Mouse (Mus musculus): ENCODE data around the gene Sesn1. TPM values are rescaled to one million over a fixed set of nuclear protein-coding genes. Genes with fewer than 3 reads are reported as not detected.
"Not testable (repeated sequence)": the region's sequence is repeated elsewhere in the genome, so short reads cannot be mapped to it uniquely, and the experiment has no call there.

The Sesn1 gene
- polyA plus RNA-seq, 1 experiment from 2014 or later: 36.6 TPM

DNA sequence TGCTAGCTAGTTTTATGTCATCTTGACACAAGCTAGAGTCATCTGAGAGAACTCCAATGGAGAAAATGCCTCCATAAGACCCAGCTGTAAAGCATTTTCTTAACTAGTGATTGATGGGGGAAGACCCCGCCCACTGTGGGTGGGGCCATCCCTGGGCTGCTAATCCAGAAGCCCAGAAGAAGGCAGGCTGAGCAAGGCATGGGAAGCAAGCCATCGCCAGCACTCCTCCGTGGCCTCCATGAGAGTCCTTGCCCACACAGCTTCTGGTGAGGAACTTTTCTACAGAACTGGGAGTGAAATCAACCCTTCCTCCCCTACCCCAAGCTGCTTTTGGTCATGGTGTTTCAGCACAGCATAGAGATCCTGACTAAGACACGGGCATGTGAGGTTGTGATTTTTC lies 129.4 kb downstream of the Sesn1 start:
- Histone ChIP-seq H3K27me3 (replicated peaks; ENCODE audit: insufficient read depth, low read length) (no peaks in the 10 kb centered on the region), H3K4me3 (ENCODE audit: low read depth, low read length) (no peak overlapping the region), H3K9ac (replicated peaks; ENCODE audit: low read depth) (no peak overlapping the region), H3K4me2 (replicated peaks; ENCODE audit: low read depth, low read length) (no peak overlapping the region), H3K27ac (ENCODE audit: low read length) (no peak overlapping the region), H3K36me3 (ENCODE audit: insufficient read depth, low read length) (no peaks in the 10 kb centered on the region), H3K9me3 (ENCODE audit: low read length) (no peaks in the 10 kb centered on the region), H3K4me1 (ENCODE audit: insufficient read depth, low read depth, low read length) (peaks cover 16% of the 10 kb centered on the region)
- WGBS: 67% methylated on average over 4 of the region's 4 CpGs
- DNase-seq (ENCODE audit: low spot score): no peak
- TF ChIP-seq EP300 (IDR thresholded peaks at IDR 0.05): no peak
- no peak for TF ChIP-seq CTCF (IDR thresholded peaks at IDR 0.05)
- ATAC-seq: no peak

GRCm38 (mm10) chr10:41952354-41952753 lies 142.6 kb downstream of the Sesn1 start:
- ATAC-seq; H3K36me3 ChIP-seq (ENCODE audit: insufficient read depth, low read length); H3K9me3 ChIP-seq (ENCODE audit: low read length): not testable (repeated sequence)

GRCm38 (mm10) chr10:41952850-41953527 lies 143.3 kb downstream of the Sesn1 start:
- H3K4me3 ChIP-seq (ENCODE audit: low read depth, low read length): no peak overlapping the region
- ATAC-seq (no peak), DNase-seq (ENCODE audit: low spot score) (no peak)
- H3K27ac ChIP-seq (ENCODE audit: low read length): no peak overlapping the region
- H3K36me3 ChIP-seq (ENCODE audit: insufficient read depth, low read length): no peaks in the 10 kb centered on the region
- no peaks in the 10 kb centered on the region for H3K27me3 ChIP-seq (replicated peaks; ENCODE audit: insufficient read depth, low read length)
- H3K4me1 ChIP-seq (ENCODE audit: insufficient read depth, low read depth, low read length): no peaks in the 10 kb centered on the region
- H3K4me2 ChIP-seq (replicated peaks; ENCODE audit: low read depth, low read length): no peak overlapping the region
- TF ChIP-seq EP300 (IDR thresholded peaks at IDR 0.05): no peak
- no peak for TF ChIP-seq CTCF (IDR thresholded peaks at IDR 0.05)
- no peaks in the 10 kb centered on the region for H3K9me3 ChIP-seq (ENCODE audit: low read length)
- H3K9ac ChIP-seq (replicated peaks; ENCODE audit: low read depth): no peak overlapping the region
- WGBS: 89% methylated on average over 14 of the region's 14 CpGs

More at GRCm38 (mm10) chr10:41952354-41952753, 142.6 kb downstream of the Sesn1 start:
- H3K27me3 ChIP-seq (replicated peaks; ENCODE audit: insufficient read depth, low read length); H3K4me1 ChIP-seq (ENCODE audit: insufficient read depth, low read depth, low read length); H3K27ac ChIP-seq (ENCODE audit: low read length); H3K4me3 ChIP-seq (ENCODE audit: low read depth, low read length); DNase-seq (ENCODE audit: low spot score); H3K4me2 ChIP-seq (replicated peaks; ENCODE audit: low read depth, low read length); H3K9ac ChIP-seq (replicated peaks; ENCODE audit: low read depth): not testable (repeated sequence)
- WGBS: 91% methylated on average over 5 of the region's 10 CpGs

- Histone ChIP-seq H3K36me3 (ENCODE audit: insufficient read depth, low read length) (no peaks in the 10 kb centered on the region), H3K9ac (replicated peaks; ENCODE audit: low read depth) (no peak overlapping the region), H3K9me3 (ENCODE audit: low read length) (no peaks in the 10 kb centered on the region), H3K4me3 (ENCODE audit: low read depth, low read length) (no peak overlapping the region), H3K4me1 (ENCODE audit: insufficient read depth, low read depth, low read length) (no peaks in the 10 kb centered on the region), H3K4me2 (replicated peaks; ENCODE audit: low read depth, low read length) (no peak overlapping the region), H3K27me3 (replicated peaks; ENCODE audit: insufficient read depth, low read length) (no peaks in the 10 kb centered on the region), H3K27ac (ENCODE audit: low read length) (no peak overlapping the region)
- no peak for TF ChIP-seq CTCF (IDR thresholded peaks at IDR 0.05)
- TF ChIP-seq EP300 (IDR thresholded peaks at IDR 0.05): no peak
- WGBS: 93% methylated on average over 5 of the region's 5 CpGs
- no peak for ATAC-seq
- no peak for DNase-seq (ENCODE audit: low spot score)
Measured at GRCm38 (mm10) chr10:41953528-41953864, 143.8 kb downstream of the Sesn1 start.

GRCm38 (mm10) chr10:41957421-41958225 lies 147.9 kb downstream of the Sesn1 start:
- ATAC-seq (no peak), DNase-seq (ENCODE audit: low spot score) (no peak)
- no peaks in the 10 kb centered on the region for H3K4me1 ChIP-seq (ENCODE audit: insufficient read depth, low read depth, low read length)
- H3K9ac ChIP-seq (replicated peaks; ENCODE audit: low read depth): no peak overlapping the region
- WGBS: 85% methylated on average over 18 of the region's 18 CpGs
- H3K4me3 ChIP-seq (ENCODE audit: low read depth, low read length): no peak overlapping the region
- H3K27me3 ChIP-seq (replicated peaks; ENCODE audit: insufficient read depth, low read length): no peaks in the 10 kb centered on the region
- H3K36me3 ChIP-seq (ENCODE audit: insufficient read depth, low read length): no peaks in the 10 kb centered on the region
- no peak overlapping the region for H3K27ac ChIP-seq (ENCODE audit: low read length)
- TF ChIP-seq CTCF (IDR thresholded peaks at IDR 0.05) (no peak), EP300 (IDR thresholded peaks at IDR 0.05) (no peak)
- no peak overlapping the region for H3K4me2 ChIP-seq (replicated peaks; ENCODE audit: low read depth, low read length)
- no peaks in the 10 kb centered on the region for H3K9me3 ChIP-seq (ENCODE audit: low read length)

Other genes starting within 250 kb of the Sesn1 start
- gene Ccdc162, start 93.3 kb upstream of the Sesn1 start, polyA plus RNA-seq (2015; fragmentation: Nextera tagmentation; extraction: Ambion mirVana): 2.2 and 3.0 TPM in 2 replicates
- gene Cep57l1, start 64 bp upstream of the Sesn1 start, polyA plus RNA-seq (2015; fragmentation: Nextera tagmentation; extraction: Ambion mirVana): 5.9 and 6.3 TPM in 2 replicates
- 1.1 and 1.4 TPM in 2 replicates for gene Armc2, start 208.5 kb downstream of the Sesn1 start, polyA plus RNA-seq (2015; fragmentation: Nextera tagmentation; extraction: Ambion mirVana)